Mouse (Mus musculus): ENCODE data around the gene Gm11096. TPM values are rescaled to one million over a fixed set of nuclear protein-coding genes. Genes with fewer than 3 reads are reported as not detected.
A peak's percentile ranks its signal among the peaks of the same experiment; 100 is the strongest.

Gm11096 gene
- polyA plus RNA-seq, 1 experiment from 2014 or later: not detected

DNA sequence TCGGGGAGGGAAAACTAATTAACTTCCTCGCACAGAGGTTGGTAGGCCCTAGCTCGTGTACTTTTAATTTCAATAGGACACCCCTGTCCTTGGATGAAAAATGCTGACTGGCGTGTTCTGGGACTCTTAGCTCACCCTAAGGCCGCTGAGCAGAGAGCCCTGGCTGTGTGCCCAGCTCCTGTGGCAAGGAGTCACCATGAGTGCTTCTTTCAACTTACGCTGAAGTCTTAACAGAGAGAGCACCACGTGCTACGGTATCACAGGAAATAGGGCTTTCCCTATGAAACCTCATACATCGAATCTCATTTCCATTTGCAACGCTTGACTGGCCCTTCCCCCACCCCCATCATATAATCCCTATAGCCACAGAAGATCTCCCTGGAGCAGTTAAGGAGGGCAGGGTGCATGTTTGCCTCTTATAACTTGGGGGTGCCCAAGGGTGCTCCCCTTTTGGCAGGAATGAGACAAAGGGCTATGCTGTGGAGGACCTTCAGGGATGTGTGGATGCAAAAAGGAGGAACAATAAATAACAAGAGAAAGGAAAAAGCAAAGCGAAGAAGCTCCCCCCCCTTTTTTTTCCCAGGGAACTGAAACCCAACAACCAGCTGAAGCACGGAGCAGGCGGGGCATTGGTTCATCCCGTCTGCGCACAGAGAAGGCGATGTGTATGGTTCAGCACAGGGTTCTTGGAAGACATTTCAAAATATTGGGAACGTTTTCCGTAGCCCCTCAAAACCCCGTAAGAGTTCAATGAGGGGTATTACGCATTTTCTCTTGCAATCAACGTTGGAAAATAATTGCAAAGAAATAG, 39.0 kb downstream of the Gm11096 start:
- Histone ChIP-seq H3K4me2 (peak overlapping the region; percentile 14; the same call in 1 of the 2 replicates), H3K4me3 (ENCODE audit: low read depth, low read length) (no peak overlapping the region), H3K27ac (ENCODE audit: low read depth) (no peak overlapping the region), H3K27me3 (ENCODE audit: insufficient read depth, low read length) (no peaks in the 10 kb centered on the region), H3K36me3 (ENCODE audit: insufficient read depth) (no peaks in the 10 kb centered on the region), H3K9ac (no peak overlapping the region), H3K4me1 (ENCODE audit: insufficient read depth) (peaks cover 7% of the 10 kb centered on the region; the same call in 1 of the 2 replicates), H3K9me3 (ENCODE audit: low read depth, low read length) (no peaks in the 10 kb centered on the region)
- ATAC-seq (ENCODE audit: insufficient read depth): peak; percentile 97
- TF ChIP-seq CTCF (IDR thresholded peaks at IDR 0.05; ENCODE audit: low read depth): no peak
- WGBS: 61% methylated on average over 21 of the region's 21 CpGs
- peak; percentile 86 for DNase-seq

DNA sequence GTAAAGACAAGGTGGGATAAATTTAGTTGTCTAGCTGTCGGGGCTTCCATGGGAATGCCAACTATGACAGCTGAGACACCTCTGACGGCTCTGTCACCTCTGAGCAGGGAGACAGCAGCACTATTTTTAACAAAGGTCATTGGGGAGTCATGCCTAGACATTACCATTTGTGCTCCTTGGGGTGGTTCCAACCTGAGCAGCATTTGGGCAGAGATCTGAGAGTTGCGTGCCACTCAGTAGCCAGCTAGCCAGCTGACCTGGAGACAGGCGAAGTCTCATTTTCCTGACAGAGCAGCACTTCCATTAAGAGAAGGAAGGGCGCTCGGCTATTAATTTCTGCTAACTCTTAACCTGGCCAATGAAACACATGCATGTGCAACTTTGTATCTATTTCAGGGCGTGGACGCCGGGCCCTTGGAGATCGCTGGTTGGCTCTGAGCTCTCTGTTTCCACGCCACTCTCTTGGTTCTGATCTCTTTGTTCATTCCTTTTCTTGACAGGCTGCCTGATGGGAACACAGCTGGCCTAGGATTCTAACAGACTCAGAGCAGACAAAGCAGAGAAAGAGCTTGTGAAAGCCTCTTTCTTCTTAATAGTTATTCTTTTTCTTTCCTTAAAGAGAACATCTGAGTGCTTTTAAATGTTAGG, 40.4 kb downstream of the Gm11096 start:
- Histone ChIP-seq H3K9me3 (ENCODE audit: low read depth, low read length) (no peaks in the 10 kb centered on the region), H3K27me3 (ENCODE audit: insufficient read depth, low read length) (no peaks in the 10 kb centered on the region), H3K9ac (no peak overlapping the region), H3K36me3 (ENCODE audit: insufficient read depth) (no peaks in the 10 kb centered on the region), H3K4me1 (ENCODE audit: insufficient read depth) (peaks cover 7% of the 10 kb centered on the region; the same call in 1 of the 2 replicates), H3K4me2 (no peak overlapping the region), H3K4me3 (ENCODE audit: low read depth, low read length) (no peak overlapping the region), H3K27ac (ENCODE audit: low read depth) (0 out of 2 replicates have a peak overlapping the region, but pooled peaks have one; percentile 4)
- ATAC-seq (ENCODE audit: insufficient read depth): no peak
- no peak for TF ChIP-seq CTCF (IDR thresholded peaks at IDR 0.05; ENCODE audit: low read depth)
- no peak for DNase-seq
- WGBS: 77% methylated on average over 11 of the region's 11 CpGs

DNA sequence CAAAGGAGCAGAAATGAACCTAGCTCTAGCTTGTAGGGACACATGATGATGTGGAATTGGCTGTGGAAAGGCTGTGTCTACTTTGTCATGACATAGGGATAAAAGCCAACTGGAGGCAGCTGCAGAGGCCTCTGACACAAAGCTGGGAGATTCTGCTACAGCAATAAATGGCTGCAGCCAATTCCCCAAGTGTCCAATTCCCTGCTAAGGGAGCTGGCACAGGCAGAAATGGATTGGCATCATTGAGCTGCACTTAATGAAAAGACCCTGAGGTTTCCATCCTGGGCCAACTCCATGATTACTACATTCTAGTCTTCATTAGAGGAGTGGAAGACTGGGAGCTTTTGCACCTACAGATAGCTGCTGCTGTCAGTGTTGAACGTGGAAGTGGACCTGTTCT, 44.8 kb downstream of the Gm11096 start:
- Histone ChIP-seq H3K4me1 (ENCODE audit: insufficient read depth) (no peaks in the 10 kb centered on the region), H3K27me3 (ENCODE audit: insufficient read depth, low read length) (no peaks in the 10 kb centered on the region)
- 68% methylated on average over 1 of the region's 1 CpGs for WGBS

More for the DNA sequence above, 44.8 kb downstream of the Gm11096 start:
- Histone ChIP-seq H3K27ac (ENCODE audit: low read depth) (no peak overlapping the region), H3K36me3 (ENCODE audit: insufficient read depth) (no peaks in the 10 kb centered on the region), H3K4me2 (no peak overlapping the region), H3K9ac (no peak overlapping the region), H3K9me3 (ENCODE audit: low read depth, low read length) (no peaks in the 10 kb centered on the region), H3K4me3 (ENCODE audit: low read depth, low read length) (no peak overlapping the region)
- no peak for TF ChIP-seq CTCF (IDR thresholded peaks at IDR 0.05; ENCODE audit: low read depth)
- ATAC-seq (ENCODE audit: insufficient read depth): no peak
- DNase-seq: no peak
